Comparison of ENCODE assay signal across 8 mouse cellular contexts in the genomic region with DNA sequence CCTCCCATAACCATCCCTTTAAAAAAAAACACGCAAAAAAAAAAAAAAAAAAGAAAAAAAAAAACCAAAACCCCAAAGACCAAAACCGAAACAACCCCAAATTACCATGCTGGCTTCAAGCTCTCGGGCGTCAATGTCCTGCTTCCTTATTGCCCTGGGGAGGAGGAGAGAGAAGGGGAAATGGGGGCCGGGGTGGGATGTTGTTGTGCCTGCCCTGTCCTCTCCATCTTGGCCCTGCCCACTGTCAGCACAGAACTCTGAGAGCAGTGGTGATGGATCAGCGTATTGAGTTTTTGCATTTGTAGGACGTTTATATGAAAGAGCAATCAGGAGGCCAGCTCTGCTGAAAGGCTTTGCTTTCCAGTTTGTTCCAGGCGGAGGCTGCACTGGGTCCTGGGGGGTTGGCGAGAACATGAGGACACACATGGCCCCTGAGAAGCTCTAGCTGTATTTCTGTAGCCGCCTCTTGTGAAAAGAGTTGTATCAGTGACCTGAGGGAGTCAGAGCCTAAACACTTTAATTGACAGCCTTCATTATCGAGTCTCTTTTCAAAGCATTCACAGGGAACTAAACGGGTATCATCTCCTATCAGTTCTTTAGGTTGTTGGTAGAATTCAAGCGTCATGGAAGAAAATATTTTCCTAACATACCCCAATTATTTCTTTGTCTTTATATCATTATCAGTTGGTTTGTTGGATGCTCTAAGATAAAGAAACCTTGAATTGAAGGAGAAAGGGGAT. TPM values are rescaled to one million over a fixed set of nuclear protein-coding genes. Genes with fewer than 3 reads are reported as not detected.
DNase-seq lines count a peak whose midpoint lies in the region; ATAC-seq and TF ChIP-seq lines count a peak whose summit lies in the region.

No protein-coding gene starts in this region.

- in situ Hi-C loops in CH12.LX (cut with MboI; ENCODE audit: low pct_ligation_motif_present, low pct_unique_long_range_greater_than_20kb, low sequenced_read_pairs): loop anchor here (25.0 kb wide), 1 partner anchor 243 kb away; no protein-coding TSS in a partner anchor

- no peaks in the 10 kb centered on the region for H3K27me3 ChIP-seq in CH12.LX (replicated peaks)
- no peaks in the 10 kb centered on the region for H3K27me3 ChIP-seq in forebrain, embryonic 14.5 days (replicated peaks; ENCODE audit: control insufficient read depth, insufficient read depth, low read length)
- no peaks in the 10 kb centered on the region for H3K27me3 ChIP-seq in kidney, postnatal 0 days (ENCODE audit: insufficient read depth, low read length)

- peaks cover 2 to 5% of the 10 kb centered on the region in 2 experiments for H3K36me3 ChIP-seq in CH12.LX (replicated peaks in 1 of 2; ENCODE audit: control insufficient read depth in 1 of 2, insufficient read depth in 1 of 2, low read length in 1 of 2)
- H3K36me3 ChIP-seq in forebrain, embryonic 14.5 days (ENCODE audit: control insufficient read depth, insufficient read depth, low read length): no peaks in the 10 kb centered on the region
- H3K36me3 ChIP-seq in kidney, postnatal 0 days (ENCODE audit: insufficient read depth, low read length): no peaks in the 10 kb centered on the region

- TF ChIP-seq CTCF in CH12.LX (conservative IDR thresholded peaks at IDR 0.05 in 1 of 2, IDR thresholded peaks at IDR 0.05 in 1 of 2; ENCODE audit: low read depth in 2 of 2, low read length in 2 of 2): no peak
- TF ChIP-seq CTCF in kidney, postnatal 0 days (IDR thresholded peaks at IDR 0.05; ENCODE audit: low read depth): no peak

- TF ChIP-seq EP300 in CH12.LX (IDR thresholded peaks at IDR 0.05; ENCODE audit: low read length): 0 out of 2 replicates have a peak, but pooled peaks have one; percentile 42

- H3K27ac ChIP-seq in CH12.LX (ENCODE audit: insufficient read depth, low read depth): peak overlapping the region; percentile 59
- H3K27ac ChIP-seq in forebrain, embryonic 14.5 days (ENCODE audit: low read depth, low read length): 0 out of 2 replicates have a peak overlapping the region, but pooled peaks have one; percentile 31
- peak overlapping the region; percentile 96 for H3K27ac ChIP-seq in kidney, postnatal 0 days

- DNase-seq in 3T3-L1 (ENCODE audit: low read depth, low spot score) (peak; percentile 44), CH12.LX (ENCODE audit: extremely low read depth) (peak; percentile 62)
- DNase-seq in forebrain, embryonic 14.5 days (ENCODE audit: low spot score): no peak
- DNase-seq in kidney, postnatal 0 days (ENCODE audit: low spot score): peak; percentile 57
- DNase-seq in thymus, postnatal 4 days: peak; percentile 28
- DNase-seq in cerebellum, adult 11-12 months: no peak
- DNase-seq in gastrocnemius, postnatal 4 days (ENCODE audit: low spot score in 2 of 2): no peak

- peak overlapping the region; percentile 43 to 50 (median 49) for H3K4me3 ChIP-seq in CH12.LX (replicated peaks in 1 of 3; ENCODE audit: low read depth in 2 of 3, low read length in 2 of 3, poor library complexity in 1 of 3)
- H3K4me3 ChIP-seq in forebrain, embryonic 14.5 days (ENCODE audit: low read depth, low read length): no peak overlapping the region
- peak overlapping the region; percentile 14; the same call in 1 of the 2 replicates for H3K4me3 ChIP-seq in kidney, postnatal 0 days (replicated peaks; ENCODE audit: low read depth, low read length)

- H3K9ac ChIP-seq in CH12.LX (ENCODE audit: insufficient read depth, low read depth): peak overlapping the region; percentile 31
- H3K9ac ChIP-seq in forebrain, embryonic 14.5 days (ENCODE audit: low read length): peak overlapping the region; percentile 22; the same call in 1 of the 2 replicates
- peak overlapping the region; percentile 44; the same call in 1 of the 2 replicates for H3K9ac ChIP-seq in kidney, postnatal 0 days (ENCODE audit: low read depth, low read length)

- no peak for TF ChIP-seq POLR2A in CH12.LX (IDR thresholded peaks at IDR 0.05; ENCODE audit: low read depth, low read length)

- ATAC-seq in forebrain, embryonic 14.5 days: no peak
- ATAC-seq in kidney, postnatal 0 days (replicated peaks; ENCODE audit: low FRiP score, low read depth): no peak
- ATAC-seq in megakaryocyte, adult 5-6 weeks (ENCODE audit: poor library complexity, severe bottlenecking): peak; percentile 70

- peaks cover 8 to 56% of the 10 kb centered on the region in 2 experiments for H3K4me1 ChIP-seq in CH12.LX (ENCODE audit: control insufficient read depth in 1 of 2, insufficient read depth in 2 of 2)
- peaks cover 19% of the 10 kb centered on the region for H3K4me1 ChIP-seq in forebrain, embryonic 14.5 days (ENCODE audit: control insufficient read depth, insufficient read depth, low read length)
- H3K4me1 ChIP-seq in kidney, postnatal 0 days (replicated peaks; ENCODE audit: insufficient read depth, low read length): peaks cover 15% of the 10 kb centered on the region; the same call in 1 of the 2 replicates

- dilution Hi-C loops in CH12.LX (cut with MboI; ENCODE audit: extremely low pct_ligation_motif_present, extremely low pct_unique_long_range_greater_than_20kb, low sequenced_read_pairs): no loop called here

- TF ChIP-seq RAD21 in CH12.LX (IDR thresholded peaks at IDR 0.05; ENCODE audit: low read depth, low read length): no peak

- peaks cover 48% of the 10 kb centered on the region for H3K79me2 ChIP-seq in CH12.LX (replicated peaks; ENCODE audit: control insufficient read depth, extremely low read depth, insufficient read depth, poor library complexity, severe bottlenecking)

- peak overlapping the region; percentile 98 for H3K4me2 ChIP-seq in CH12.LX (ENCODE audit: insufficient read depth, low read depth, poor library complexity, severe bottlenecking)
- H3K4me2 ChIP-seq in forebrain, embryonic 14.5 days (ENCODE audit: low read length): peak overlapping the region; percentile 3; the same call in 1 of the 2 replicates
- peak overlapping the region; percentile 49 for H3K4me2 ChIP-seq in kidney, postnatal 0 days (ENCODE audit: low read length)

- WGBS in forebrain, embryonic 14.5 days: 16% methylated on average over 13 of the region's 13 CpGs
- 3% methylated on average over 13 of the region's 13 CpGs for WGBS in kidney, postnatal 0 days

- H3K9me3 ChIP-seq in CH12.LX (replicated peaks; ENCODE audit: low read length): no peaks in the 10 kb centered on the region
- H3K9me3 ChIP-seq in forebrain, embryonic 14.5 days (replicated peaks; ENCODE audit: control insufficient read depth, low read length): no peaks in the 10 kb centered on the region
- no peaks in the 10 kb centered on the region for H3K9me3 ChIP-seq in kidney, postnatal 0 days (replicated peaks; ENCODE audit: low read length)

TF ChIP-seq in CH12.LX, 34 proteins besides CTCF, POLR2A, EP300 and RAD21:
- TF ChIP-seq E2F4 (IDR thresholded peaks at IDR 0.05; ENCODE audit: insufficient replicate concordance, low read depth, low read length): no peak
- TF ChIP-seq MAFK (IDR thresholded peaks at IDR 0.05; ENCODE audit: insufficient replicate concordance, low read length): 0 out of 2 replicates have a peak, but pooled peaks have one; percentile 10
- no peak for TF ChIP-seq NELFE (IDR thresholded peaks at IDR 0.05; ENCODE audit: low read depth, low read length)
- peak; percentile 99 for TF ChIP-seq ZNF384 (IDR thresholded peaks at IDR 0.05; ENCODE audit: low read depth, low read length)
- TF ChIP-seq ELF1 (IDR thresholded peaks at IDR 0.05; ENCODE audit: low read depth, low read length): peak; percentile 47; the same call in 1 of the 2 replicates
- TF ChIP-seq UBTF (IDR thresholded peaks at IDR 0.05; ENCODE audit: low read depth, low read length): peak; percentile 56; the same call in 1 of the 2 replicates
- TF ChIP-seq ETS1 (conservative IDR thresholded peaks at IDR 0.05; ENCODE audit: low read depth, low read length): peak; percentile 65
- TF ChIP-seq TCF12 (IDR thresholded peaks at IDR 0.05; ENCODE audit: low read depth, low read length): no peak
- peak; percentile 32; the same call in 1 of the 2 replicates for TF ChIP-seq HCFC1 (IDR thresholded peaks at IDR 0.05; ENCODE audit: low read depth, low read length)
- TF ChIP-seq BHLHE40 (IDR thresholded peaks at IDR 0.05; ENCODE audit: low read depth, low read length): peak; percentile 41; the same call in 1 of the 2 replicates
- TF ChIP-seq IRF4 (IDR thresholded peaks at IDR 0.05; ENCODE audit: low read depth, low read length): peak; percentile 86
- 0 out of 2 replicates have a peak, but pooled peaks have one; percentile 43 for TF ChIP-seq MAZ (IDR thresholded peaks at IDR 0.05; ENCODE audit: low read depth, low read length)
- TF ChIP-seq MXI1 (IDR thresholded peaks at IDR 0.05; ENCODE audit: low read depth, low read length): peak; percentile 46; the same call in 1 of the 2 replicates
- TF ChIP-seq SIN3A (IDR thresholded peaks at IDR 0.05; ENCODE audit: low read length): peak; percentile 51; the same call in 1 of the 2 replicates

RNA-seq across cellular contexts. Expression of gene Ncoa3, which starts 38.0 kb away (rescaled TPM):
- total RNA-seq in CH12.LX (2012; rRNA removed) (17.1 and 19.0 TPM in 2 replicates), CH12.LX (2014; rRNA removed) (11.3 and 13.4 TPM in 2 replicates)
- 21.0 and 21.9 TPM in 2 replicates for polyA plus RNA-seq in CH12.LX (2012; ENCODE audit: insufficient read length, low read depth)
- polyA plus RNA-seq in forebrain, embryonic 14.5 days (2014; fragmentation: Nextera tagmentation; extraction: Ambion mirVana): 9.3 and 12.8 TPM in 2 replicates
- 14.6 and 15.9 TPM in 2 replicates for polyA plus RNA-seq in kidney, postnatal 0 days (2015; fragmentation: Nextera tagmentation; extraction: Ambion mirVana)
- 50.7 and 54.8 TPM in 2 replicates for total RNA-seq in megakaryocyte, adult 5-6 weeks (2015)
- 55.7 and 59.8 TPM in 2 replicates for total RNA-seq in megakaryocyte, adult 5-6 weeks (2017)
- total RNA-seq in gastrocnemius, postnatal 4 days (2021): 10 to 100 TPM; 17.2 to 21.9 TPM

Comparison
In these comparisons a context has a peak if more than half of its experiments do, and no peak if none do; other contexts are left out.
1. DNase-seq: peak in 3T3-L1 (single experiment), CH12.LX (single experiment), kidney, postnatal 0 days (single experiment) and thymus, postnatal 4 days (single experiment); none in forebrain, embryonic 14.5 days (single experiment), cerebellum, adult 11-12 months (single experiment) and gastrocnemius, postnatal 4 days (0 of 2).
2. H3K27ac ChIP-seq: peak in every context shown above with its lines; median percentile 96 in kidney, postnatal 0 days; 59 in CH12.LX; 31 in forebrain, embryonic 14.5 days.
3. H3K4me2 ChIP-seq: peak in every context shown above with its lines; median percentile 98 in CH12.LX; 49 in kidney, postnatal 0 days; 3 in forebrain, embryonic 14.5 days.
4. Peak in every context shown above with its lines, with median percentiles within 50 percentile points of each other: H3K9ac ChIP-seq.